Mouse (Mus musculus) mouse embryonic stem cell (cell line): ENCODE results near the gene Hist1h3h.
"Not testable (repeated sequence)": the region's sequence is repeated elsewhere in the genome, so short reads cannot be mapped to it uniquely, and the experiment has no call there.

Experiments used
- in situ Hi-C, 2 experiments: fragments of 300-500 bp; cut with MboI; formaldehyde crosslinking; loops; 1 replicate in 1 of 2; 3 replicates in 1 of 2; pipeline ENCODE4 v1.14.3; 2019 to 2020; ENCODE audit warnings: low sequenced_read_pairs in 2 of 2, low pct_unique_long_range_greater_than_20kb in 1 of 2, mixed read lengths in 1 of 2; ENCODE audit not compliant: unreplicated experiment in 1 of 2

The Hist1h3h gene

GRCm38 (mm10) chr13:21722373-21722925, 5.0 kb downstream of the Hist1h3h start:
- in situ Hi-C loops, result no loop called here

GRCm38 (mm10) chr13:21722993-21723836, 5.8 kb downstream of the Hist1h3h start:
- in situ Hi-C loops, result no loop called here

- in situ Hi-C loops, result no loop called here
These were observed 10.6 kb downstream of the Hist1h3h start for GRCm38 (mm10) chr13:21727948-21728572.

- in situ Hi-C loops, result no loop called here
These were observed 12.1 kb downstream of the Hist1h3h start for GRCm38 (mm10) chr13:21729544-21729943.

- in situ Hi-C loops, result no loop called here
These were observed 16.0 kb downstream of the Hist1h3h start for GRCm38 (mm10) chr13:21733466-21733865.

GRCm38 (mm10) chr13:21734010-21734905, 16.8 kb downstream of the Hist1h3h start:
- in situ Hi-C loops, result no loop called here

GRCm38 (mm10) chr13:21734906-21735767, 17.7 kb downstream of the Hist1h3h start, which contains the start of gene Hist1h4j:
Hist1h4j (plus strand) TSS chr13:21735064.
- in situ Hi-C loops, result not testable (repeated sequence)

- in situ Hi-C loops, result no loop called here
These were observed 27.5 kb downstream of the Hist1h3h start for GRCm38 (mm10) chr13:21745006-21745405.

- in situ Hi-C loops, result no loop called here
These were observed 32.1 kb downstream of the Hist1h3h start for GRCm38 (mm10) chr13:21749387-21750158.

GRCm38 (mm10) chr13:21750159-21751017, 32.9 kb downstream of the Hist1h3h start, which contains the start of gene Hist1h4k:
Hist1h4k (minus strand) TSS chr13:21750505.
- in situ Hi-C loops, result not testable (repeated sequence)

- in situ Hi-C loops, result no loop called here
These were observed 34.0 kb downstream of the Hist1h3h start for GRCm38 (mm10) chr13:21751417-21751816.

GRCm38 (mm10) chr13:21751827-21752226, 34.4 kb downstream of the Hist1h3h start:
- in situ Hi-C loops, result no loop called here

- in situ Hi-C loops, result no loop called here
These were observed 34.9 kb downstream of the Hist1h3h start for GRCm38 (mm10) chr13:21752356-21752755.

- in situ Hi-C loops, result no loop called here
These were observed 35.6 kb downstream of the Hist1h3h start for GRCm38 (mm10) chr13:21753051-21753523.

GRCm38 (mm10) chr13:21753524-21754285, 36.2 kb downstream of the Hist1h3h start, which contains the start of the genes Hist1h2ak and Hist1h2bn:
Hist1h2ak (minus strand) TSS chr13:21753827.
Hist1h2bn (plus strand) TSS chr13:21754123.
- in situ Hi-C loops, result not testable (repeated sequence)
